Mouse (Mus musculus) lung, postnatal 25 days (tissue): ENCODE results near the gene Cnn1.

ENCODE experiments used
- DNase-seq: peaks from one replicate; pipeline ENCODE4 v3.0.0; 2022; ENCODE audit warnings: low spot score

The Cnn1 gene

GRCm38 (mm10) chr9:22157516-22158265 is 58.7 kb downstream of the Cnn1 start:
- DNase-seq: no peak
